Mouse (Mus musculus): Measurements from ENCODE around the gene Eps8l3. TPM values are rescaled to one million over a fixed set of nuclear protein-coding genes. Genes with fewer than 3 reads are reported as not detected.

Eps8l3 gene
- polyA plus RNA-seq, 1 experiment from 2014 or later: not detected

DNA sequence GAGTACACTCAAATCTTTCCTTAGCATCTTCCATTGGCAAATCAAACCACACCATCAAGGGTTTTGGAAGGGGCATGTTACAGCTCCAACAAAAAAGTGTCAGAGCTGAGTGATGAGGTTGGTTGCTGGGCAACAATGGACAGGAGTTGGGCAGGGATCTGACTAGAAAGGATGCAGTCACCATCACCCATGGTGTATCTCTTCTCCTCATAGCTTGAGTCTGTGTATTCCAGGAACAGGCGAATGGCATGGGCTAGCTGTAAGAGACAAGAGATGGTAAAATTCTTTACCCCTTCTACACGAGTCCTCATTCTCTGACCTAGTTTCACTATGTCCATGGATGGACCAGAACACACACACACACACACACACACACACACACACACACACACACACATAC is 54.1 kb downstream of the Eps8l3 start:
- Histone ChIP-seq H3K27me3 (ENCODE audit: control insufficient read depth, insufficient read depth, low read depth, low read length) (no peaks in the 10 kb centered on the region), H3K4me2 (ENCODE audit: low read depth, low read length) (peak overlapping the region; percentile 50), H3K4me1 (replicated peaks; ENCODE audit: control insufficient read depth, insufficient read depth, low read length) (peaks cover 8% of the 10 kb centered on the region), H3K9me3 (ENCODE audit: control insufficient read depth, low read length) (no peaks in the 10 kb centered on the region), H3K27ac (ENCODE audit: low read length) (peak overlapping the region; percentile 28; the same call in 1 of the 2 replicates), H3K36me3 (ENCODE audit: control insufficient read depth, insufficient read depth, low read length) (no peaks in the 10 kb centered on the region), H3K9ac (ENCODE audit: low read length) (0 out of 2 replicates have a peak overlapping the region, but pooled peaks have one; percentile 38), H3K4me3 (ENCODE audit: low read length) (peak overlapping the region; percentile 33)
- 58% methylated on average over 2 of the region's 2 CpGs for WGBS
- no peak for ATAC-seq (ENCODE audit: low read depth)

- ATAC-seq (ENCODE audit: low read depth): peak; percentile 97
- 0 out of 2 replicates have a peak within 1 kb of the TSS, but pooled peaks have one; percentile 38 for H3K9ac ChIP-seq (ENCODE audit: low read length)
Measured at GRCm38 (mm10) chr3:107931670-107932069, 54.6 kb downstream of the Eps8l3 start, which contains the start of gene Gstm7. Gene Gstm7 (minus strand): TSS chr3:107931817.

GRCm38 (mm10) chr3:107932128-107932527 is 55.1 kb downstream of the Eps8l3 start:
- no peaks in the 10 kb centered on the region for H3K9me3 ChIP-seq (ENCODE audit: control insufficient read depth, low read length)
- H3K4me2 ChIP-seq (ENCODE audit: low read depth, low read length): no peak overlapping the region
- H3K4me3 ChIP-seq (ENCODE audit: low read length): no peak overlapping the region
- no peak overlapping the region for H3K27ac ChIP-seq (ENCODE audit: low read length)
- H3K27me3 ChIP-seq (ENCODE audit: control insufficient read depth, insufficient read depth, low read depth, low read length): no peaks in the 10 kb centered on the region
- WGBS: 51% methylated on average over 6 of the region's 6 CpGs
- H3K9ac ChIP-seq (ENCODE audit: low read length): no peak overlapping the region
- peaks cover 8% of the 10 kb centered on the region for H3K4me1 ChIP-seq (replicated peaks; ENCODE audit: control insufficient read depth, insufficient read depth, low read length)
- ATAC-seq (ENCODE audit: low read depth): no peak
- no peaks in the 10 kb centered on the region for H3K36me3 ChIP-seq (ENCODE audit: control insufficient read depth, insufficient read depth, low read length)

More at GRCm38 (mm10) chr3:107931670-107932069, 54.6 kb downstream of the Eps8l3 start, which contains the start of gene Gstm7:
- peak within 1 kb of the TSS; percentile 50 for H3K4me2 ChIP-seq (ENCODE audit: low read depth, low read length)
- 2% methylated on average over 10 of the region's 10 CpGs for WGBS
- H3K9me3 ChIP-seq (ENCODE audit: control insufficient read depth, low read length): no peaks in the 10 kb centered on the region
- H3K27ac ChIP-seq (ENCODE audit: low read length): peak within 1 kb of the TSS; percentile 28; the same call in 1 of the 2 replicates
- no peaks in the 10 kb centered on the region for H3K36me3 ChIP-seq (ENCODE audit: control insufficient read depth, insufficient read depth, low read length)
- peak within 1 kb of the TSS; percentile 33 for H3K4me3 ChIP-seq (ENCODE audit: low read length)
- no peaks in the 10 kb centered on the region for H3K27me3 ChIP-seq (ENCODE audit: control insufficient read depth, insufficient read depth, low read depth, low read length)
- H3K4me1 ChIP-seq (replicated peaks; ENCODE audit: control insufficient read depth, insufficient read depth, low read length): peaks cover 8% of the 10 kb centered on the region

DNA sequence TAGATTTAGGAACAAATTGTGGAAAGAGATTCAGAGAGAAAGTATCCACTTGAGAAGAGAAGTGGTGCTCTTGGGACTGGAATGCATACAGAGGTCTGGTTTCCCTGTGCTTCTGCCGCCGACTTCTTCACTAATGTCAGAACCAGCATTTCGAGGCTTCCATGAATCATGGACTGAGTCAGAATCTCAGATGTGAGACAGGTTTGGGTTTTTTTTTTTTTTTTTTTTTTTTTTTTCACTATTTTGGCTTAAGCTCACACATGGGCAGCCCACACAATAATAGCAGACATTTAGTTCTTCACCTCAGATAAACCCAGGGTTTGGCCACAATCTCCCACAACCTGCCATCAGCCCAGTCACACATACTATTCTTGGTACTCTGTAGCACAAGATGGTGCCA is 58.2 kb downstream of the Eps8l3 start:
- H3K9me3 ChIP-seq (ENCODE audit: control insufficient read depth, low read length): no peaks in the 10 kb centered on the region
- no peaks in the 10 kb centered on the region for H3K36me3 ChIP-seq (ENCODE audit: control insufficient read depth, insufficient read depth, low read length)
- no peak overlapping the region for H3K4me2 ChIP-seq (ENCODE audit: low read depth, low read length)
- H3K4me1 ChIP-seq (replicated peaks; ENCODE audit: control insufficient read depth, insufficient read depth, low read length): peaks cover under 1% of the 10 kb centered on the region
- no peak overlapping the region for H3K4me3 ChIP-seq (ENCODE audit: low read length)
- 51% methylated on average over 3 of the region's 3 CpGs for WGBS
- no peak for ATAC-seq (ENCODE audit: low read depth)
- no peaks in the 10 kb centered on the region for H3K27me3 ChIP-seq (ENCODE audit: control insufficient read depth, insufficient read depth, low read depth, low read length)
- no peak overlapping the region for H3K27ac ChIP-seq (ENCODE audit: low read length)
- no peak overlapping the region for H3K9ac ChIP-seq (ENCODE audit: low read length)

- no peaks in the 10 kb centered on the region; the same call in 1 of the 2 replicates for H3K4me1 ChIP-seq (replicated peaks; ENCODE audit: control insufficient read depth, insufficient read depth, low read length)
- no peaks in the 10 kb centered on the region for H3K27me3 ChIP-seq (ENCODE audit: control insufficient read depth, insufficient read depth, low read depth, low read length)
- ATAC-seq (ENCODE audit: low read depth): no peak
- no peaks in the 10 kb centered on the region for H3K9me3 ChIP-seq (ENCODE audit: control insufficient read depth, low read length)
- no peak overlapping the region for H3K9ac ChIP-seq (ENCODE audit: low read length)
- no peak overlapping the region for H3K4me3 ChIP-seq (ENCODE audit: low read length)
- no peaks in the 10 kb centered on the region for H3K36me3 ChIP-seq (ENCODE audit: control insufficient read depth, insufficient read depth, low read length)
- no peak overlapping the region for H3K4me2 ChIP-seq (ENCODE audit: low read depth, low read length)
- WGBS: 45% methylated on average over 3 of the region's 3 CpGs
- no peak overlapping the region for H3K27ac ChIP-seq (ENCODE audit: low read length)
Measured at GRCm38 (mm10) chr3:107935888-107936287, 58.9 kb downstream of the Eps8l3 start.

DNA sequence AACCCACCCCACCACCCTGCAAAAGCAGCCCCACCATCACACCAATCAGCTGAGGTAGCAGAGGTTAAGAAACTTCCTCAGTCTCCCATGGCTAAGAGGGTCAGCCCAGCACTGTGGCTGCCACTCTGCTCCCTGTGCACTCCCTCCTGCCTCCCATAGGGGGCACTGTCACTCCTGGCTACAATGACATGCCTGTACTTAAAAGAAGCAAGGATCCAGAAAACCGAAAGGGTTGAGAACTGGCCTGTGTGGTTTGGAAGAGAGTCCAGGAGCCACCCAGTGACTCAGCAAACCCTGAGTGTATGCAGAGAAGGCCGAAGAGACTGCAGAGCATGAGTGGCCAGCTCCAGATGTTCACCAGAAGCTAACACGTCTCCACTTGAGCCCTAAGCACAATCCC is 62.4 kb downstream of the Eps8l3 start:
- no peaks in the 10 kb centered on the region for H3K4me1 ChIP-seq (replicated peaks; ENCODE audit: control insufficient read depth, insufficient read depth, low read length)
- ATAC-seq (ENCODE audit: low read depth): peak; percentile 63
- H3K27ac ChIP-seq (ENCODE audit: low read length): no peak overlapping the region
- no peaks in the 10 kb centered on the region for H3K27me3 ChIP-seq (ENCODE audit: control insufficient read depth, insufficient read depth, low read depth, low read length)
- WGBS: 28% methylated on average over 3 of the region's 3 CpGs
- H3K9me3 ChIP-seq (ENCODE audit: control insufficient read depth, low read length): no peaks in the 10 kb centered on the region
- H3K36me3 ChIP-seq (ENCODE audit: control insufficient read depth, insufficient read depth, low read length): no peaks in the 10 kb centered on the region
- no peak overlapping the region for H3K4me3 ChIP-seq (ENCODE audit: low read length)
- H3K4me2 ChIP-seq (ENCODE audit: low read depth, low read length): no peak overlapping the region
- no peak overlapping the region for H3K9ac ChIP-seq (ENCODE audit: low read length)

- Histone ChIP-seq H3K27ac (ENCODE audit: low read length) (no peak overlapping the region), H3K4me2 (ENCODE audit: low read depth, low read length) (no peak overlapping the region), H3K4me1 (replicated peaks; ENCODE audit: control insufficient read depth, insufficient read depth, low read length) (no peaks in the 10 kb centered on the region), H3K9me3 (ENCODE audit: control insufficient read depth, low read length) (no peaks in the 10 kb centered on the region), H3K9ac (ENCODE audit: low read length) (no peak overlapping the region), H3K4me3 (ENCODE audit: low read length) (no peak overlapping the region), H3K36me3 (ENCODE audit: control insufficient read depth, insufficient read depth, low read length) (no peaks in the 10 kb centered on the region), H3K27me3 (ENCODE audit: control insufficient read depth, insufficient read depth, low read depth, low read length) (no peaks in the 10 kb centered on the region)
- ATAC-seq (ENCODE audit: low read depth): no peak
- WGBS: 50% methylated on average over 4 of the region's 4 CpGs
Measured at GRCm38 (mm10) chr3:107939830-107940229, 62.8 kb downstream of the Eps8l3 start.

DNA sequence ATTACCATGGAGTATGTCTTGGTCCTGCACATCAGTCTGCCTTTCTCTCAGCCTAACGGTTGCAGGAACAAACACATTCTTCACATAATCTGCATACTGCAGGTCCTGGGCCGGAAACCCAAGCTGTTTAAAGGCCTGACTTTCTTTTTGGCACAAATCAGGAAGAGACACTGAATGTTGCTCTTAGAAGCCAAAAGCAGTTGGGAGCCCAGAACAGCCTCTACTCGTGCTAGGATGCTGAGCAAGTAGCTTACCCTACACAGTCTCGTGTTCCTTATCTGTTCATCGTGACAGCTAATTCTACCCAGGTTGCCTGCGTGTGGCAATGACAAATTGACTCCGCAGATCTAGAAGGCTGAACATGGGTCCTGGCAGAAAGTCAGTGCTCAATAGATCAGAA is 63.5 kb downstream of the Eps8l3 start:
- 56% methylated on average over 7 of the region's 7 CpGs for WGBS

DNA sequence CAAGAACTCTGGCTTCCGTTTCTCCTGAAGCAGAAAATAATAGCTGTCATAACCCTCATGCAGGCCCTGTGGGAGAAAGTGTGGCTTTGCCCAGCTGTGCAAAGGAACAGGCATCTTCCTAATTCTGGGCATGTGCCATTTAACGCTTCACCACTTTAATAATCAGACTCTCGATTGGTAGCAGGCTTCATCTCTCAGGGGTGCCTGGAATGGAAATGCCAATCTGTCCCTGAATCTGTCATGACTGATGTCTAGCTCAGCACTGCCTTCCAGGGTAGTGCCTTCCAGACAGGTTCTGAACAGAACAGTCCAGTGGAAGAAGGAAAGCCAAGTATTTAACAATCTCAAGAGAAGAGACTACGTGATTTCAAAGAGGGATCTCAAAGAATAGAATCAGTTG is 64.2 kb downstream of the Eps8l3 start:
- Histone ChIP-seq H3K36me3 (ENCODE audit: control insufficient read depth, insufficient read depth, low read length) (no peaks in the 10 kb centered on the region), H3K9me3 (ENCODE audit: control insufficient read depth, low read length) (no peaks in the 10 kb centered on the region), H3K4me2 (ENCODE audit: low read depth, low read length) (no peak overlapping the region), H3K4me3 (ENCODE audit: low read length) (no peak overlapping the region), H3K27ac (ENCODE audit: low read length) (no peak overlapping the region), H3K9ac (ENCODE audit: low read length) (no peak overlapping the region), H3K27me3 (ENCODE audit: control insufficient read depth, insufficient read depth, low read depth, low read length) (no peaks in the 10 kb centered on the region), H3K4me1 (replicated peaks; ENCODE audit: control insufficient read depth, insufficient read depth, low read length) (no peaks in the 10 kb centered on the region)
- no peak for ATAC-seq (ENCODE audit: low read depth)
- WGBS: 82% methylated on average over 4 of the region's 4 CpGs

More for the DNA sequence above, 63.5 kb downstream of the Eps8l3 start:
- Histone ChIP-seq H3K36me3 (ENCODE audit: control insufficient read depth, insufficient read depth, low read length) (no peaks in the 10 kb centered on the region), H3K4me3 (ENCODE audit: low read length) (no peak overlapping the region), H3K27ac (ENCODE audit: low read length) (no peak overlapping the region), H3K4me2 (ENCODE audit: low read depth, low read length) (no peak overlapping the region), H3K27me3 (ENCODE audit: control insufficient read depth, insufficient read depth, low read depth, low read length) (no peaks in the 10 kb centered on the region), H3K9ac (ENCODE audit: low read length) (no peak overlapping the region), H3K4me1 (replicated peaks; ENCODE audit: control insufficient read depth, insufficient read depth, low read length) (no peaks in the 10 kb centered on the region), H3K9me3 (ENCODE audit: control insufficient read depth, low read length) (no peaks in the 10 kb centered on the region)
- no peak for ATAC-seq (ENCODE audit: low read depth)

Measured in lung, embryonic 16.5 days (tissue).